Mouse (Mus musculus): ENCODE results near the gene Trp53i13.
"Not testable (repeated sequence)": the region's sequence is repeated elsewhere in the genome, so short reads cannot be mapped to it uniquely, and the experiment has no call there.

The Trp53i13 gene

GRCm38 (mm10) chr11:77515637-77516552 lies at the start of gene Trp53i13:
Gene Trp53i13, minus strand, starts transcription at chr11:77515980.
- DNase-seq (ENCODE audit: low spot score): no peak

- no peak for DNase-seq (ENCODE audit: low spot score)
Observed at GRCm38 (mm10) chr11:77545261-77545660, 29.5 kb upstream of the Trp53i13 start.

- DNase-seq (ENCODE audit: low spot score): no peak
Observed at GRCm38 (mm10) chr11:77532202-77532846, 16.5 kb upstream of the Trp53i13 start.

- DNase-seq (ENCODE audit: low spot score): no peak
Observed at GRCm38 (mm10) chr11:77530862-77531261, 15.1 kb upstream of the Trp53i13 start.

GRCm38 (mm10) chr11:77529644-77530043 lies 13.9 kb upstream of the Trp53i13 start:
- no peak for DNase-seq (ENCODE audit: low spot score)

- not testable (repeated sequence) for DNase-seq (ENCODE audit: low spot score)
Observed at GRCm38 (mm10) chr11:77528420-77528819, 12.6 kb upstream of the Trp53i13 start.

- no peak for DNase-seq (ENCODE audit: low spot score)
Observed at GRCm38 (mm10) chr11:77525804-77526486, 10.2 kb upstream of the Trp53i13 start.

GRCm38 (mm10) chr11:77520601-77521529 lies 5.1 kb upstream of the Trp53i13 start:
- no peak for DNase-seq (ENCODE audit: low spot score)

GRCm38 (mm10) chr11:77519043-77519442 lies 3.3 kb upstream of the Trp53i13 start, which contains the start of gene Gm10392:
Gene Gm10392, minus strand, starts transcription at chr11:77519198.
- DNase-seq (ENCODE audit: low spot score): no peak

- no peak for DNase-seq (ENCODE audit: low spot score)
Observed at GRCm38 (mm10) chr11:77518051-77518798, 2.4 kb upstream of the Trp53i13 start.

- DNase-seq (ENCODE audit: low spot score): no peak
Observed at GRCm38 (mm10) chr11:77516553-77517425, 1.0 kb upstream of the Trp53i13 start.

GRCm38 (mm10) chr11:77514832-77515636 lies 746 bp downstream of the Trp53i13 start, which contains the start of gene Abhd15:
Gene Abhd15, plus strand, starts transcription at chr11:77515121.
- DNase-seq (ENCODE audit: low spot score): no peak

- no peak for DNase-seq (ENCODE audit: low spot score)
Observed at GRCm38 (mm10) chr11:77514281-77514831, 1.4 kb downstream of the Trp53i13 start.

GRCm38 (mm10) chr11:77513811-77514170 lies 2.0 kb downstream of the Trp53i13 start:
- DNase-seq (ENCODE audit: low spot score): no peak

GRCm38 (mm10) chr11:77512891-77513810 lies 2.6 kb downstream of the Trp53i13 start:
- DNase-seq (ENCODE audit: low spot score): no peak

GRCm38 (mm10) chr11:77511336-77511735 lies 4.4 kb downstream of the Trp53i13 start:
- no peak for DNase-seq (ENCODE audit: low spot score)

Data from layer of hippocampus, adult 9-10 months (tissue).